Mouse (Mus musculus) hindbrain, embryonic 16.5 days (tissue): ENCODE results near the gene Psmb11. TPM values are rescaled to one million over a fixed set of nuclear protein-coding genes. Genes with fewer than 3 reads are reported as not detected.

Source experiments
- ATAC-seq: fragments of 200-750 bp; cut with Nextera tagmentation; 2 replicates; pipeline ENCODE4 v1.8.0; 2017; ENCODE audit warnings: moderate TSS enrichment, moderate library complexity
- H3K27ac ChIP-seq: fragments of 300-500 bp; sonication (generic); 2 replicates; pipeline ENCODE4 v1.5.1; 2014; ENCODE audit warnings: low read depth, mild to moderate bottlenecking, control low read depth, low read length, moderate library complexity
- H3K27me3 ChIP-seq: fragments of 300-500 bp; sonication (generic); replicated peaks from 2 replicates; pipeline ENCODE4 v1.6.1; 2014; ENCODE audit warnings: low read length; ENCODE audit not compliant: control insufficient read depth, insufficient read depth
- H3K36me3 ChIP-seq: fragments of 300-500 bp; sonication (generic); 2 replicates; pipeline ENCODE4 v1.6.1; 2014; ENCODE audit warnings: mild to moderate bottlenecking, low read length, moderate library complexity, mixed read lengths; ENCODE audit not compliant: control insufficient read depth, insufficient read depth
- H3K4me1 ChIP-seq: fragments of 300-500 bp; sonication (generic); 2 replicates; pipeline ENCODE4 v1.6.1; 2014; ENCODE audit warnings: low read depth, low read length; ENCODE audit not compliant: control insufficient read depth, insufficient read depth
- H3K4me2 ChIP-seq: fragments of 300-500 bp; sonication (generic); 2 replicates; pipeline ENCODE4 v1.6.1; 2014; ENCODE audit warnings: mild to moderate bottlenecking, low read length, control low read depth, moderate library complexity
- H3K4me3 ChIP-seq: fragments of 300-500 bp; sonication (generic); 2 replicates; pipeline ENCODE4 v1.5.1; 2014; ENCODE audit warnings: mild to moderate bottlenecking, low read length, control low read depth, moderate library complexity
- H3K9ac ChIP-seq: fragments of 300-500 bp; sonication (generic); 2 replicates; pipeline ENCODE4 v1.6.1; 2014; ENCODE audit warnings: low read depth, mild to moderate bottlenecking, control low read depth, low read length, moderate library complexity
- H3K9me3 ChIP-seq: fragments of 300-500 bp; sonication (generic); 2 replicates; pipeline ENCODE4 v1.6.1; 2014; ENCODE audit warnings: mild to moderate bottlenecking, low read length, moderate library complexity; ENCODE audit not compliant: control insufficient read depth
- WGBS: fragments of 180-500 bp; shearing (Covaris S2); extraction: QIAGEN DNeasy Blood & Tissue Kit; methylation state at CpG from one replicate; pipeline ENCODE4 v1.1.7; 2014; 5-methylcytosine and 5-hydroxymethylcytosine counted together
- microRNA counts: library from miRNA; unstranded; fragments of <30 nt; microRNA quantifications from one replicate; lab custom pipeline; 2016
- microRNA-seq: library from miRNA; unstranded; fragments of <30 nt; microRNA quantifications from one replicate; pipeline ENCODE4, GENCODE M21; 2017
- polyA plus RNA-seq: library from polyadenylated mRNA; unstranded; fragments of >200 nt; fragmentation: Nextera tagmentation; extraction: Ambion mirVana; gene quantifications from 2 replicates; pipeline ENCODE4 v1.2.1, GENCODE M21; 2015

Gene Psmb11
- polyA plus RNA-seq, 1 experiment from 2014 or later, result 0.16 TPM

DNA sequence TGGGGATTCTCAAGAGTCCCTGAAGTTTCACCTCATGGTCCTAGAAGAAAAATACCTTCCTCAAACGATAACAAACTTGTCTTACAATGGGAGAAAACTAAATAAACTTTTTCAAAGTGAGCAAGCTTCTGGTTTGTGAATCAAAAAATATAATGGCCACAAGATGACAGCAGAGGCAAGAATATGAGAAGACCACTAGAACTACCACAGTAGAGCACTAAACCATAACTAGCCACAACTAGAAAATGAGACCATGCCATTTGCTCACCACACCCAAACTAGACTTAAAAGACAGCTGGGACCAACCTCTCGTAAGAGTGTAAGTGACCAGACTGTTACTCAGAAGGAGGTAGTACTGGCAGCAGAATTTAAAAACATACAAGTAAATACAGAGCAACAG, 38.8 kb downstream of the Psmb11 start:
- peaks cover 60% of the 10 kb centered on the region for H3K36me3 ChIP-seq
- no peak overlapping the region for H3K4me2 ChIP-seq
- no peaks in the 10 kb centered on the region for H3K9me3 ChIP-seq
- no peak overlapping the region for H3K9ac ChIP-seq
- no peaks in the 10 kb centered on the region for H3K4me1 ChIP-seq
- H3K27me3 ChIP-seq, result no peaks in the 10 kb centered on the region
- H3K4me3 ChIP-seq, result no peak overlapping the region
- no peak for ATAC-seq
- H3K27ac ChIP-seq, result no peak overlapping the region
- 92% methylated on average over 2 of the region's 2 CpGs for WGBS

DNA sequence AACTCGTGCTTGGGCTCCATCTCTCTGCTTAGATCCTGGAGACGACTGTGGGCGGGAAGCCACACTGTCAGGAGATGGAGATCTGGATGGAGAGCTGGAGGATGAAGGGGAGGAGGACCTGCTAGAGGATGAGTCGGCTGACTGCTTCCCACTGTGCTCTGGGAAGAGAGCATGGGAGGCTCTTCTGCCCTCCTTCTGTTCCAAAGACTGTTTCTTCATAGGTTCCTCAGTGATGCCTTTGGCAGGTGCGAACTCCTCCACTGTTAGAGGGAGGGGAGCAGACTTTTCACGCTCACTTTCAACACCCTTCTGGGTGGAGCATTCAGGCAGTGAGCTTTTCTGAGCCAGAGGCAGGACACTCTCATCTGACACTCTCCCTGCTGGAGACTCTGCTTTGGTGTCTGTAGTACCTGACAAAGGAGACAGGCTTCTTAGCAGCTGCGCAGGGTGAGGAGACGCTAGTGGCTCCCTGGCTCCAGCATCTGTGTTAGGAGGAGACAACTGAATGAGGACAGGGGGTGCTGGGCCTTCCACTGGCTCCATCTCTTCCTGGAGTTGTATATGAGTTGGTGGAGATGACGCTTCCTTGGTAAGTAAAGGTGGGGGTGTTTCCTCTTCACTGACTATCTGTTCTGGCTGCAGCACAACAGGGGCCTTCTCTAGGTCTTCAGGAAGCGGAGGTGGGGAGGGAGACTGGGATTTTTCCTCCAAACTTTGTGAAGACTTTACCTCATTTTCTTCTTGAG, 43.4 kb downstream of the Psmb11 start:
- WGBS, result 92% methylated on average over 10 of the region's 10 CpGs
- Histone ChIP-seq H3K36me3 (peaks cover 60% of the 10 kb centered on the region), H3K4me2 (no peak overlapping the region), H3K27ac (no peak overlapping the region), H3K4me3 (no peak overlapping the region), H3K9me3 (no peaks in the 10 kb centered on the region), H3K27me3 (no peaks in the 10 kb centered on the region), H3K9ac (no peak overlapping the region), H3K4me1 (no peaks in the 10 kb centered on the region)
- ATAC-seq, result no peak

DNA sequence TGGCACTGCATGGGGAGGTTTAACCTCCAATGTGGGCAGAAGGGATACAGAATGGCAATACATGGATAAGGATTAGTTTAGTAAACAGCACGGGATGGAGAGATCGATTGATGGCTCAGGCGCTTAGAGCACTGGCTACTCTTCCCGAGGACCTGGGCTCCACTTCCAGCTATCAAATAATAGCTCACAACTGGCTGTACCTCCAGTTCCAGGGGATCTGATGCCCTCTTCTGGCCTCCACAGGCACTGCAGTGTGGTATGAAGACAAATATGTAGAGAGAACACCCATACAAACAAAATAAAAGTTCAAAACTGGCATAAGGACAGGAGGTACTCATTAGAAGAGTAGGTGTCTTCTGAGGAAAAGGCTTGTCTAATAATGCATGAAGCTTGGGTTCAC, 48.1 kb downstream of the Psmb11 start:
- H3K36me3 ChIP-seq, result peaks cover 30% of the 10 kb centered on the region
- no peak overlapping the region for H3K4me3 ChIP-seq
- no peak overlapping the region for H3K9ac ChIP-seq
- H3K9me3 ChIP-seq, result no peaks in the 10 kb centered on the region
- H3K4me1 ChIP-seq, result no peaks in the 10 kb centered on the region
- no peak overlapping the region for H3K4me2 ChIP-seq
- no peaks in the 10 kb centered on the region for H3K27me3 ChIP-seq
- 75% methylated on average over 4 of the region's 4 CpGs for WGBS
- ATAC-seq, result no peak; the same call in 1 of the 2 replicates
- no peak overlapping the region for H3K27ac ChIP-seq

- Histone ChIP-seq H3K9me3 (no peaks in the 10 kb centered on the region), H3K4me1 (no peaks in the 10 kb centered on the region), H3K4me3 (no peak overlapping the region), H3K36me3 (peaks cover 31% of the 10 kb centered on the region), H3K27ac (no peak overlapping the region), H3K27me3 (no peaks in the 10 kb centered on the region), H3K4me2 (no peak overlapping the region), H3K9ac (no peak overlapping the region)
- no peak for ATAC-seq
- 70% methylated on average over 2 of the region's 2 CpGs for WGBS
These were observed 53.1 kb downstream of the Psmb11 start for GRCm38 (mm10) chr14:54674317-54674716.

DNA sequence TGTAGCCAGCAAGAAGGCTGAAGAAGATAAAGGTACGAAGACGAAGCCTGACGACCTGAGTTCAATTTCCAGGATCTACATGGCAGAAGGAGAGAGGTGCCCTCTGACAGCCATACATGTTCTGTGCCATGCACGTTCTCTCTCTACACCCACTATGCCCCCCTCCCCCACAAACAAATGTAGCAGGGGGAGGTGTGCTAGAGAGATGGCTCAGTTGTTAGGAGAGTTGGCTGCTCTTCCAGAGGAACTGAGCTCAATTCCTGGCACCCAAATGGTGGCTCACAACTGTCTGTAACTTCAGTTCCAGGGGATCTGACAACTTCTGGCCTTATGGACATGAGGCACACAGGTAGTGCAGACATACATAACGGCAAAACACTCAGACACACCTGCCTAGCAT, 55.1 kb downstream of the Psmb11 start:
- 90% methylated on average over 5 of the region's 5 CpGs for WGBS
- Histone ChIP-seq H3K9ac (no peak overlapping the region), H3K27me3 (no peaks in the 10 kb centered on the region), H3K36me3 (peaks cover 31% of the 10 kb centered on the region), H3K4me2 (no peak overlapping the region), H3K4me1 (no peaks in the 10 kb centered on the region), H3K27ac (no peak overlapping the region), H3K9me3 (no peaks in the 10 kb centered on the region), H3K4me3 (no peak overlapping the region)
- ATAC-seq, result no peak

- H3K4me2 ChIP-seq, result no peak overlapping the region
- 80% methylated on average over 16 of the region's 16 CpGs for WGBS
- no peak for ATAC-seq
These were observed 57.5 kb downstream of the Psmb11 start for GRCm38 (mm10) chr14:54678657-54679304.

More at GRCm38 (mm10) chr14:54678657-54679304, 57.5 kb downstream of the Psmb11 start:
- H3K27ac ChIP-seq, result no peak overlapping the region
- H3K27me3 ChIP-seq, result no peaks in the 10 kb centered on the region
- no peaks in the 10 kb centered on the region for H3K9me3 ChIP-seq
- no peak overlapping the region for H3K9ac ChIP-seq
- peaks cover 25% of the 10 kb centered on the region for H3K36me3 ChIP-seq
- peaks cover 5% of the 10 kb centered on the region; the same call in 1 of the 2 replicates for H3K4me1 ChIP-seq
- no peak overlapping the region for H3K4me3 ChIP-seq

MicroRNAs within 50 kb of the gene (microRNA counts, 519-probe panel; counts per million panel counts)
- not detected for microRNA mmu-miR-686 (lab: Ali Mortazavi, UCI)

Small RNAs within 50 kb of the gene (microRNA-seq; reads per million reads assigned to microRNA genes)
- gene Mir686 (not detected), gene Mir6948 (1.7 reads per million)

Other genes with a start within 250 kb of the Psmb11 start
- gene Slc7a7, start 203.7 kb upstream of the Psmb11 start, polyA plus RNA-seq, result 4.9 and 5.9 TPM in 2 replicates
- gene Mrpl52, start 194.5 kb upstream of the Psmb11 start, polyA plus RNA-seq, result 218 and 228 TPM in 2 replicates
- 45.1 and 56.1 TPM in 2 replicates for gene Mmp14, start 189.8 kb upstream of the Psmb11 start, polyA plus RNA-seq
- gene Lrp10, start 157.3 kb upstream of the Psmb11 start, polyA plus RNA-seq, result 31.4 and 35.6 TPM in 2 replicates
- gene Rem2, start 145.3 kb upstream of the Psmb11 start, polyA plus RNA-seq, result 38.5 and 39.5 TPM in 2 replicates
- 93.2 and 103 TPM in 2 replicates for gene Prmt5, start 103.9 kb upstream of the Psmb11 start, polyA plus RNA-seq
- 19.4 and 20.7 TPM in 2 replicates for gene Haus4, start 66.8 kb upstream of the Psmb11 start, polyA plus RNA-seq
- 4.7 and 6.0 TPM in 2 replicates for gene Ajuba, start 43.9 kb upstream of the Psmb11 start, polyA plus RNA-seq
- 5.4 and 5.5 TPM in 2 replicates for gene 4931414P19Rik, start 15.4 kb upstream of the Psmb11 start, polyA plus RNA-seq
- gene Psmb5, start 3.4 kb upstream of the Psmb11 start, polyA plus RNA-seq, result 445 and 467 TPM in 2 replicates
- not detected in 2 replicates for gene Gm17606, start 19.5 kb downstream of the Psmb11 start, polyA plus RNA-seq
- 9.5 and 10.3 TPM in 2 replicates for gene Cdh24, start 19.9 kb downstream of the Psmb11 start, polyA plus RNA-seq
- 68.2 and 69.1 TPM in 2 replicates for gene 1700123O20Rik, start 64.8 kb downstream of the Psmb11 start, polyA plus RNA-seq
- gene Acin1, start 65.5 kb downstream of the Psmb11 start, polyA plus RNA-seq, result 89.5 and 98.2 TPM in 2 replicates
- 0.28 and 0.34 TPM in 2 replicates for gene Gm29776, start 77.4 kb downstream of the Psmb11 start, polyA plus RNA-seq
- gene Cebpe, start 90.7 kb downstream of the Psmb11 start, polyA plus RNA-seq, result not detected in 2 replicates
- 8.6 and 11.2 TPM in 2 replicates for gene Slc7a8, start 160.5 kb downstream of the Psmb11 start, polyA plus RNA-seq
- gene Rnf212b, start 192.7 kb downstream of the Psmb11 start, polyA plus RNA-seq, result 0.20 TPM in 1 of 2 replicates, not detected in the other
- gene Homez, start 249.5 kb downstream of the Psmb11 start, polyA plus RNA-seq, result 11.2 and 12.9 TPM in 2 replicates